Mouse (Mus musculus): Measurements from ENCODE around the gene Cyp4x1.
"Not testable (repeated sequence)": the region's sequence is repeated elsewhere in the genome, so short reads cannot be mapped to it uniquely, and the experiment has no call there.

Cyp4x1 gene

GRCm38 (mm10) chr4:115133621-115134295 is at the start of gene Cyp4x1:
Gene Cyp4x1 (minus strand): TSS chr4:115134281.
- DNase-seq (ENCODE audit: low spot score), result no peak

- DNase-seq (ENCODE audit: low spot score), result not testable (repeated sequence)
Observed at GRCm38 (mm10) chr4:115176201-115176600, 42.1 kb upstream of the Cyp4x1 start.

GRCm38 (mm10) chr4:115174694-115175353 is 40.7 kb upstream of the Cyp4x1 start:
- no peak for DNase-seq (ENCODE audit: low spot score)

- DNase-seq (ENCODE audit: low spot score), result not testable (repeated sequence)
Observed at GRCm38 (mm10) chr4:115158963-115159362, 24.9 kb upstream of the Cyp4x1 start.

- no peak for DNase-seq (ENCODE audit: low spot score)
Observed at GRCm38 (mm10) chr4:115154723-115155122, 20.6 kb upstream of the Cyp4x1 start.

- no peak for DNase-seq (ENCODE audit: low spot score)
Observed at GRCm38 (mm10) chr4:115134296-115134630, 182 bp upstream of the Cyp4x1 start.

- no peak for DNase-seq (ENCODE audit: low spot score)
Observed at GRCm38 (mm10) chr4:115133085-115133484, 996 bp downstream of the Cyp4x1 start.

GRCm38 (mm10) chr4:115124713-115125112 is 9.4 kb downstream of the Cyp4x1 start:
- DNase-seq (ENCODE audit: low spot score), result no peak

- no peak for DNase-seq (ENCODE audit: low spot score)
Observed at GRCm38 (mm10) chr4:115123507-115123906, 10.6 kb downstream of the Cyp4x1 start.

- DNase-seq (ENCODE audit: low spot score), result no peak
Observed at GRCm38 (mm10) chr4:115121608-115122007, 12.5 kb downstream of the Cyp4x1 start.

- DNase-seq (ENCODE audit: low spot score), result no peak
Observed at GRCm38 (mm10) chr4:115121162-115121561, 12.9 kb downstream of the Cyp4x1 start.

GRCm38 (mm10) chr4:115119642-115120041 is 14.4 kb downstream of the Cyp4x1 start:
- no peak for DNase-seq (ENCODE audit: low spot score)

- DNase-seq (ENCODE audit: low spot score), result no peak
Observed at GRCm38 (mm10) chr4:115113266-115113665, 20.8 kb downstream of the Cyp4x1 start.

- no peak for DNase-seq (ENCODE audit: low spot score)
Observed at GRCm38 (mm10) chr4:115111167-115111566, 22.9 kb downstream of the Cyp4x1 start.

- DNase-seq (ENCODE audit: low spot score), result no peak
Observed at GRCm38 (mm10) chr4:115103510-115103909, 30.6 kb downstream of the Cyp4x1 start.

GRCm38 (mm10) chr4:115101682-115102081 is 32.4 kb downstream of the Cyp4x1 start:
- DNase-seq (ENCODE audit: low spot score), result no peak

GRCm38 (mm10) chr4:115097146-115097496 is 37.0 kb downstream of the Cyp4x1 start:
- DNase-seq (ENCODE audit: low spot score), result no peak

GRCm38 (mm10) chr4:115096435-115097145 is 37.5 kb downstream of the Cyp4x1 start:
- no peak for DNase-seq (ENCODE audit: low spot score)

- DNase-seq (ENCODE audit: low spot score), result no peak
Observed at GRCm38 (mm10) chr4:115095671-115096434, 38.2 kb downstream of the Cyp4x1 start.

GRCm38 (mm10) chr4:115094056-115094455 is 40.0 kb downstream of the Cyp4x1 start:
- no peak for DNase-seq (ENCODE audit: low spot score)

GRCm38 (mm10) chr4:115093331-115093864 is 40.7 kb downstream of the Cyp4x1 start:
- DNase-seq (ENCODE audit: low spot score), result no peak

GRCm38 (mm10) chr4:115091806-115092205 is 42.3 kb downstream of the Cyp4x1 start:
- no peak for DNase-seq (ENCODE audit: low spot score)

Data from T-cell, adult 2 months (primary cell).